Mouse (Mus musculus) spleen, adult 12 weeks (tissue): ENCODE measurements around the gene Mpg.
A peak's percentile ranks its signal among the peaks of the same experiment; 100 is the strongest.
"Not testable (repeated sequence)": the region's sequence is repeated elsewhere in the genome, so short reads cannot be mapped to it uniquely, and the experiment has no call there.

Source experiments
- DNase-seq: peaks from one replicate; pipeline ENCODE4 v3.0.0; 2022; ENCODE audit warnings: low spot score

The Mpg gene

DNA sequence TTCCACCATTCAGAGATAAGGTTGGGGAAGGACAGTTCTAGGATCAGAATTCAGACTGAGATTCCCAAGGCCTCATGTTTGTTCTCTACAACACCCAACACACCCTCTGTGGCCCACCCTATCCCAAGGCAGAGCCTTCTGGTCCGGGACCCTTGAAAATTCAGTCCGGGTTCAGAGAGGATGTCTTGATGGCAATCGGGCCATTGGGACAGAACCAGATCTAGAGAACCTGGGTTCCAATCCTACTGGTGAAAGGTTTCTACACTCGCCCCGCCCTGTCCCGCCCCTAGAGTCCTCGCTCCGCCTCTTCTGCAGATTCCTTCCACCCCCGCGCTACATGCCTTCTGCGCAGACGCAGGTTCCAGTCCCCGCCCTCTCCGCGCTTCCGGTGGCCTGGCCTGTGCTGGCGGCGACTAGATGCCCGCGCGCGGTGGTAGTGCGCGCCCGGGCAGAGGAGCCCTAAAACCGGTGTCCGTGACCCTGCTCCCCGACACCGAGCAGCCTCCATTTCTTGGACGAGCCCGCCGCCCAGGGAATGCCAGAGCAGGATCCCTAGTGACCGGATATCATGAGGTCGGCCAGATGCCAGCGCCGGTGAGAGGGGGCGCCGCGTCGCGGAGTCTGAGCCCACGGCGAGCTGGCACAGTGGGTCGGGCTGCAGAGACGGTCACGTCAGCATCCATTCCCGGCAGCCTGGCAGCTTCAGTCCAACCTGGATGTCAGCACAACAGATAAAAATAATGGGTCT lies at the start of gene Mpg:
Gene Mpg, plus strand, starts transcription at position 382 of the 748 bp plus-strand sequence.
- peak; percentile 86 for DNase-seq

DNA sequence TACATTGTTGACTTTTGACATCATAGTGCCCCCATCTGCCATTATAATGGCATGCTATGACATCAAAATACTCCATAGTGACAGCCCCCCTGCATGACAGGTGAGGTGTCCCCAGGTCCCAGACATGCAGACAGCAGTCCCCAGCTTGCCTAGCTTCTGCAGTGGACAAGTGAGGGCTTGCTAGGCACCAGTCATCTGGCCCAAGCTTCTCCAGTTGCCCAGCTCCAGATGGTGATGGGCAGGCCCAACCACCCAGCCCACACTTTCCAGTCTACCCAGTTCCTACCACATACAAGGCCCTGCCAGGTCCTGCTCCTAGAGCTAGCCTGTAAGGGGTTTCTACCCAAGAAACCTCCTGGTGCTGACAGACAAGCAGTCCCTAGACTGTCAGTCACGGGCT lies 47.8 kb upstream of the Mpg start:
- DNase-seq, result no peak

DNA sequence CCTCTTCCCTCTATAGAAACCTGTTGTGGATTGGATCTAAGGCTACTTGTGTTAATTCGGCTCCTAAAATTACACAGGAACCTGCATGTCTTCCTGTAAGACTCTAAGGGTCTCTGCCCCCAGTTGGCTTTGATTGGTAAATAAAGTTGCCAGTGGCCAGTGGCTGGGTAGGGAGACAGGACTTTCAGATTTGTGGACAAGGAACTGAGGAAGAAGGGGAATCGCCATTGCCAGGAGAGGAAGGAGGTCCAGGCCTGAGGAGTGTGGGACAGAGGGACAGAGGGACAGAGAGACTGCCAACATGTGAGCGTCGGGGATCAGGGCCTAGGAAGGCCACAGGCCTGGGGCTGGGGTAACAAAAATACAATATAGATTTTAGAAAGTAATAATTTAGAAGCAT lies 45.1 kb upstream of the Mpg start:
- DNase-seq, result no peak

DNA sequence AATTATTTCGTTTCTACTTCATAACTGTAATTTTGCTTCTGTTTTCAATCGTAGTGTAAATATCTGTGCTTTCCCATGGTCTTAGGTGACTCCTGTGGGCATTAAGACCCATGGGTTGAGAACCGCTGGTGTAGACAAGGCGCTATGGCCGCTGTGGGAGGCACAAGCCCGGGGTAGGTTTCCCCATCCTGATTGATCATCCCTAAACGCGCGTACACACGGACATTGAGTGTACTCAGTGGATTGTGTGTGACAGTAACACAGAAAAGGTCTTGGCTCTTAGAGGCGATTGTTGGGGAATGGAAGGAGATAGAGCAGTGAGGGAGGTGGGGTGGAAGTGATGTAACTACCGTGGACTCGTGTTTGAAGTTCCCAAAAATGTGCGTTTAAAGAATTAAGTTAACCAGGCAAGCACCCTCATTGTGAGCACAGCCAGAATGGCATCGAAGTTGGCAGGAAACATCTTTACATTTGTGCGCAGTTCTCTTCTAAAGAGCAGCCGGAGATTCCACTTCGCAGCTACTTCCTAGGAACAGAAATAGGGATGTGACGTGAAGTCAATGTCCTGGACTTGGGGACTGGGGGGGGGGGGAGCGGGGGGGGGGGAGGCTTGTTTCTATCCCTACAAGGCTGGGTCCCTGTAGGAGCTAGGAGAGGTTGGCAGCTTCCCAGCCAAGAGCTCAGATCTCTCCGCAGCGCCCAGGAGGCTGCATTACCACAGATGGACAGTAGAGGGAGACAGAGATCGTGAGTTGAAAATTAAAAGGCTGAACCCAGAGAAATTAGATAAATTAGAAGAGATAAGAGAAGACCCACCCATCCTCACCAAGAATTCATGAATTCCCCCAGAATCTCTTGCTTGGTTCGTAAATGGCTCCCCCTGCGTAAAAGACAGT lies 44.1 kb upstream of the Mpg start:
- peak; percentile 66 for DNase-seq

DNA sequence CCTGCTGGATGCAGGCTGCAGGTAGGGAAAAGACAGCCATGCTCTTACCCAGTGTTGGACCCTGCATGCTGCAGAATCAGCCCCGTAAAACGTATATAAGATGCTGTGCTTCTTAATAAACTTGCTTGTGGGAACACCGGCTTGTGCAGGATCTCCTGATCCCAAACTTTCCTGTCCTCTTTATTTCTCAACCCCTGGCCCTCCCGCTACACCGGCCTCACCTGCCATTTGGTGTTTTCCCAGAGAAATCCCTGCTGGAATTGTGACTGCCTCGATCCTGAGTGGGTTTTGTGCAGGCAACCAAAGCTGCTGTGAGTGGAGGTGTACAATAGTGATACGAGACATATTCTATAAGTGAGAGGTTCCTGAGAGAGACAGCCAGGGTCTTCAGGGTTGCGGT lies 41.8 kb upstream of the Mpg start:
- no peak for DNase-seq

DNA sequence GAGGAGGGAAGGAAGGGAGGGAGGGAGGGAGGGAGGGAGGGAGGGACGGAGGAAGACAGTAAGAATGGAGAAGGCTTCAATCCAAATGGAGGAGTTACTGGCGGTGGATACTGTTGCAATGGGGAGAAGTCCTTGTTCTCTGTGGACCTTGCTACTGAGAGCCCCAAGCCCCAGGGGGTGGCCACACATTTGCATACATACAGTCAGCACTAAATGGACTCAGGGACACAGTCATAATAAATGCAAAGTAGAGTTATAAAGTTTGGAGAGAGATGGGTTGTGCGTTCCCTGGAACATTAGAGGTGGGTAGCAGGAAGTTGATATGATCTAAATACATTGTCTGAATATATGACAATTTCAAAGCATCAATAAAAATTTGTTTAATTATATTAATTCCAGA lies 40.3 kb upstream of the Mpg start:
- DNase-seq, result no peak

DNA sequence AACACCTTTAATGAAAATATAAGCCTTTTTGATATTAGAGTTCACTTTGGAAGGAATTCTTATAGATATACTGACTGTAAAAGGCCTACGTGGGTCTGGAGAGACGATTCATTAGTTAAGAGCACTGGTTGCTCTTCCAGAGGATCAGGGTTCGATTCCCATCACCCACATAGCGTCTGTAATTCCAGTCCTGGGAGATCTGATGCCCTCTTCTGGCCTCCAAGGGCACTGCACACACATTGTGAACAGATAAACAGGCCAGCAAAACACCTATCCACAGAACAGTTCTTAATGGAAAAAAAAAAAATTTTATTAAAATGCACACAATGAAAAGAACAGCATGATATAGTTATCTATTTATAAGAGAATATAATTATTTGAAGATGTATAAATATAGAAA lies 39.0 kb upstream of the Mpg start:
- DNase-seq, result no peak

DNA sequence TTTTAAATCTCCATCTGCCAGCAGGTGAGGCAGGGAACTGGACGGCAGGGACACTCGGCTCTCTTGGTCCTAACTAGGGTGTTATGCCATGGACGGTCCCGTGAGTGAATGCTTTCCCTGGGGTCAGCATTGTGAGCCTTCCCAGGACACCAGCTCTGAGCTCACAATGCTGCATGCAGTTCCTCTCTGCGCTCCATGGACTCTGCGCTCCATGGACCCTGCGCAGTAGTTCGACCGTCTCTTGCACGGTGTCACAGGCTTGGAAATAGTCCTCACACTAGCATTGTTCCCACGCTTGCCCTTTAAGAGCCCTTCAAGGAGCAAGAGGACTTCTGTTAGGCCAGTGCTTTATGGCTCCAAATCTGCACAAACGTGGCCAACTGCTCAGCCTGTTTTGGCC lies 37.4 kb upstream of the Mpg start:
- DNase-seq, result no peak

DNA sequence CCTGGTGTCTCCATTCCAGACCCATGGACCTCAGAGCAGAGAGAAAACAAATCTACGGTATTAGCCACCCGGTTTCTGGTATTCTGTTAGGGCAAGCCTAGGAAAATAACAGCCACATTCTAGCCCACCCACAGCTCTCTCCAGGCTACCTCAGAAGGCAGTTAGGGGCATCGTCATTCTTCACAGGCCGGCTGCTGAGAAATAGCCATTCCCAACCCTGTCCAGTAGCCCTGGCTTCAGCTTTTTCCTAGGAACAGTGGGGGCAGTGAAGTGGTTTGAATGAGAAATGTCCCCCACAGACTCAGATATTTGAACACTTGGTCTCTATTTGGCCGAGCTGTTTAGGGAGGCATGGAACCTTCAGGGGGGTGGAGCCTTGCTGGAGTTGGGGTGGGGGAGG lies 36.9 kb upstream of the Mpg start:
- DNase-seq, result no peak

DNA sequence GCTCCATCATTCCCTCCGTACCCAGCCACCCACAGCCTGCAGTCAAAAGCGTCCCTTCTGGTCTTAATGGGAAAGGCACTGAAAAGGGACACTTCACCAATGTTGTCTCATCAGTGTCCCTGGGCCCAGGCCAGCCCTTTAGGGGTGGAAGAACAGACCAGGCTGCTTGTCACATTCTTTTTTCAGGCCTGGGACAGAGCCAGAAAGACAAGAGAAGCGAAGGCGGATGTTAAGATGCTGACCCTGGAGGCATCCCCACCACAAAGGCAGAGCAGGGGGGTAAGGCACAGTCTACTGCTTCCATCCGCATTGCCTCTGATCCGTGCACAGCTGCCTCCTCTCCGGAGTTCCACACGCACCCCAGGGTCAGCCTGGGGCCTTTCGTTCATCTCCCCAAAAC lies 36.2 kb upstream of the Mpg start:
- no peak for DNase-seq

DNA sequence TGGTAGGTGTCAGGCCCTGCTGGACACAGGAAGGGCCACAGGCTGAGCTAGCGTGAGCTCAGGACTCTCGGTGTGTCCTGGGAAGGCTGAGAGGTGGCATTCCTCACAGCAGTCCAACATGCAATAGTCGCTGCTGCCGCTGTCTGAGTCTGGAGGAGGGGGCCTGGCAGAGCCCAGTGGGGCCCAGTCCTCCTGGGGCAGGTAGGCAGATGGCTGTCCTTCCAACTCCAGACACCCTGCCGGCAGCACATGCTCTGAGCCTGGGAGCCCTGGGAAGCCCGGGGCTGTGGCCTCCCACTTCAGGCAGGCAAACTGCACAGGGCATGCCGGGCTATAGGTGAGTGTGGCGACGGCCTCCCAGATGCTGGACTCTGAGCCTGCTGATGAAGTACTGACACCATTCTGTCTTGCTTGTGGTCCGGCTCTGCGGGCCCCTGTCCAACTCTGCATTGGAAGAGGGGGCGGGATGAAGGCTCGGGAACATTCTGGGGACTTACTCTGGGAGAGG lies 35.6 kb upstream of the Mpg start:
- no peak for DNase-seq

DNA sequence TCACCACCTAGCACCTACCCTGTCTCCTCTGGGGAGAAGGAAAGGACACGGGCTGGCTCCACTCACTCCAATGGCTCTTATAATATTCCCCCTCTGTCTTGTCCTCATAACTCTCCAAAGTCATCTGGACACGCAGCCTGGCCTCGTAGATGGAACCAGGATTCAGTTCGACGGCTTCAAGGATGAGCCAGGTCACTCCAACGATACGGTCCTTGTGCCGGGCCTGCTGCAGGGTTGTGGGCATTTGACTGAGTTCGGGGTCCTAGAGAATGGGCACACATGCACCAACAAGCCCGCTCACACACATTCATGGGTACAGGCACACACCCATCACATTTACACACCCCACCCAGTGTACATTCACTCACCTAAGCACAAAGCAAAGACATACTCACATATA lies 33.1 kb upstream of the Mpg start:
- no peak for DNase-seq

DNA sequence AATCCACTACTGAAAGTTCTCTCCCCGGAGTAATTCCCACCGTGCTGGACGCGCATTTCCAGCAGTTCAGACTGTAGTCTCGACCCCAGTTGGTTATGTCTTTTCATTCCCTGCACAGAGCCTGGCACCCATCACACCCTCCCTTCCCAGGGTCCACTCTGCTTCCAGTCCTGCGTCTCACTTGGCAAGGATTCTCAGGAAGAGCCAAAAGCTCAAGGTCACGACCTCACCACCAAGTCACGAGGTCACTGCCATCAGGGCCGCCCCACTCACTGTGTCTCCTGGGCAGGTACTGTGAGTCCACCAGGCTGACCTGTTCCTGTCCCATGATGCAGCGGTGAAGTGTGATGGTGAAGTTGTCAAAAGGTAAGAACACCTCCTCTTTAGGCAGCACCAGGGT lies 32.2 kb upstream of the Mpg start:
- DNase-seq, result no peak

DNA sequence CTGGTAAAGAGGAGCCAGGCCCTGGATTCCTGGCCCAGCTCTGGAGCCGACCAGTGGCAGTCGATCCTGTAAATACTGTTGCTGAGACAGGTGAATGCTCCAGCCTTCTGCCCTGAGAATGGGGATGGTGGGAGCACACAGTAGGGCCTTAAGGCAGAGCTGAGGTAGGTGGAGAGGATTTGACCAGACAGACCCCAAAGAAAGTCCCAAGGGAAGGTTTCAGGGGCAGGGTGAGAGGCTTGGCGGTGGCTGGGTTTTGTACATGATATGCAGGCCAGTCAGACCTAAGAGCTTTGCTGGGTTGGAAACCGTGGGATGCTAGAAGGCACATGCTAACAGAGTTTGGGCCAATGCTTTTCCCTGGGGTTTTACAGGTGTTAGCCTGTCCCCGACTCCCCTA lies 31.7 kb upstream of the Mpg start:
- DNase-seq, result no peak

DNA sequence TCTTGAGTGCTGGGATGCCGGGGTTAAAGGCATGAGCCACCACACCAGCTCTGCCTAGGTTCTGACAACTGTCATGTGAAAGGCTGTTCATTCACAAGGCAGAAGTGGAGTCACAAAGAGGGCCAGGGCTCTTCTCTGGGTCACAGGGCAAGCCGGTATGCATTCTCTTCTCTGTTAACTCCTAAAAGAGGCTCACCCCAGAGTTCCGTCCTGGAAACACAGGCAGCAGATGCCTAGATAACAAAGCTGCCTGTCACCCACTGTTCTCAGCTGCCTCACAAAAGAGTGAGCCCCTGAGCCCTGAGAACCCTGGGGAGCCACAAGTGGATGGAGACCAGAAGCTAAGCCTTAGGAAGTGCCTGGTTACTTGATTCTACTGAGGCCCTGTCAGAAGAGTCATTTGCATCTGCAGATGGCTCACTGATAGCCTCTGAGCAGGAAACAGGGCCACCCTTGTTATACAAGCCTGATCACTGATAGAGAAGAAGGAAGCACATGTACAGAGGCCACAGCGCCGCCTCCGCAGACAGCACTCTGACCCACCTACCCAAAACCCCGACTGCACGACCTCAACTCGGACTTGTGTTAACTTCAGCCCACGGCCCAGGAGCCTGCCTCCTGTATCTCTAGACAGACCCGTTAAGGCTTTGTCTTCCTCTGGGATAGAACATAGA lies 30.3 kb upstream of the Mpg start:
- DNase-seq, result no peak

DNA sequence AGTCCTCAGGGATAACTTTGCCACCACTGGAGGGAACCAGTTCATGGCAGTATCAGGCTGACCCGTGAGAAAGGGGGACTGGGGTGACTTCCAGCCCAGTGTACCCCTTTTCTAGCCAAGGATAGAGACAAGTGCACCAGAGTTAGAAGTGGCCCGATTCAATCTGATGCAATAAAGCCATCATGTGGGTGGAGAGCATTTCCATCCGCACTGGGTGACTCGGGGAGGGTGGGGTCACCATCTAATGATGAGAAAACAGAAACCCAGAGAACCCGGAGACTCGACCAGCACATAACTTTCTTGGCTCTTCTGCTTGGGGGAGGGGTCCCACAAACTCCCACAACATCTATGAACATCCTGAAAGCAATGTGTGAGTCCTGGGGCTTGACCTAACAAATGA lies 29.6 kb upstream of the Mpg start:
- DNase-seq, result no peak

DNA sequence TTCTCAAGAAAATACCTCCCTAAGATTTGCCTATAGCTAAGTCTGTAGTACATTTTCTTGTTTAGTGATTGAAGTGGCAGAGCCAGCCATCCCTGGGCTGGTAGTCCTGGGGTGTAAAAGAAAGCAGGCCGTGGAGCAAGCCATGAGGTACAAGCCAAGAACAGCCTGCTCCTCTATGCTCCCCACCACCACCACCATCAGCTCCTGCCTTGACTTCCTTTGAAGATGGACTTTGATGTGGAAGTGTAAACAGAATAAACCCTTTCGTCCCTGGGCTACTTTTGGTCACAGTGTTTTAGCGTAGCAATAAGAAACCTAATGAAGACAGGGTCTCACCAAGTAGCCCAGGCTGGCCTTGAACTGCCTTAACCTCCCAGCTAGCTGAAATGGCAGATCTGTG lies 28.5 kb upstream of the Mpg start:
- DNase-seq, result no peak

DNA sequence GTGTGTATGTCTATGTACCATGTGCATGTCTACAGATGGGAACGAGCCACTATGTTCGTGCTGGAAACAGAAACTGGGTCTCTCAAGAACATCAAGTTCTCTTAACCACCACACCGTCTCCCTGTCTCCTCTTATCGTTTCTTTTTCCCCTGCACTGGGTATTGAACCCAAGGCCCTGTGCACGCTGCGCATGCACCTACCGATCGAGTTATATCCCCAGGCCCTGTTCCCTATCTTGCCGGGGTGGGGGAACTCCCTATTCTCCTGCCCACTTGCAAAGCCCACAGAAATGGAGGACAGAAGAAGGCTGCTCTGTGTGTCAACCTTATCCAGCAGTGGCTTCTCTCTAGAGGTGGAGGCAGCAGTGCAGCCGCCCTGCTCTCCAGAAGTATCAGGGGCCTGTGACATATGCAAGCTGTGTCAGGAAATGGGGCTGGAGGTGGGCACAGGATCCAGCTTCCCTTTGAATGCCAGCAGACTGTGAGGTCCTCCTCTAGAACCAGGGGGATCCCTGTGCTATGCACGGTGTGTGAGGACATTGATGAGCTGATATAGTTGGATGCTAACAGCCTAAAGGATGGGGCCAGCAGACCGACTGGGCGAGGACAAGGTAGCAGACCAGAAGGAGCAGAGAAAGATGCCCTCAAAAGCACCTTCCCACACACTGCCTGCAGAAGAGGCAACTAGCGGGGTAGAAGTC lies 27.9 kb upstream of the Mpg start:
- no peak for DNase-seq

DNA sequence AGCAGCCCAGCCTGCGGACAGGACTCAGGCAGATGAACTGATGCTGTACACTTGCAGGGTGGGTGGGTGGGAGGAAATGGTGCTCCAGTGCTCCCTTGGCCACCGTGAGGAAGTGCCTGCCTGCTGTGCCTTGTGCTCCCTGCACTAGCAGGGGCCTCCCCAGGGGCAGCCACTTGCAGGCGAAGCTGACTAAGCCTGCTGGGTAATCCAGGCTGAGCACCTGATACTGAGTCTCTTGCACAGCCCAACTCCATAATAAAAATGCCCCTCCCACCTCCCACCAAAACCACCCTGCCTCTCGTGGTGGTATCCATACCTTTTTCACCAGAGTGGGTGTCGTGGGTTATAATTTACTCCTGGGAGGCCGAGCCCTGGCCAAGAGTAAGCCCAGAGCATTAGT lies 27.1 kb upstream of the Mpg start:
- DNase-seq, result no peak

DNA sequence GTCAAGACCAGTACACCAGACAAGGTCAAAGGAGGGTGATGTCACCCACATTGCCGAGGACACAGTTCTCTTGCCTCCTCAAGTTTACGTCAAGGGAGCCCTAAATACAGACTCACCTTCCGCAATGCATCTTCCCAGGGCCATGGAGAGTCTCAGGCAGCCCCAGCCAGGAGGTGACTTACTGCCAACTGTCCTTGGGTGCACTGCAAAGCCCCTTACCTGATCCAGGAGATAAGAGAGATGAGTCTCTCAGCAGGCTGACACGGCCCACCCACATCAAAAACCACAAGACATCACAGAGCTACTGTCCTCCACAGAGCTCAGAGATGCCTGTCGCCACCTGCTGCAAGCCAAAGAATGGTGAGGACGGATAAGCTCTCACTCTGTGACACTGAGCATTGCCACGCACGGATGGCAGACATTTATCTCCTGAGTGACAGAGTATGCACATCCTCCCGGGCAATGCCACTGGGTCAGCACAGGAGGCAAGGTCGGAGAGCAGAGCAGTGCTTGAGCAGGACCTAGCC lies 26.2 kb upstream of the Mpg start, which contains the start of gene Il9r:
Gene Il9r, minus strand, starts transcription at position 205 of the 527 bp plus-strand sequence.
- DNase-seq, result no peak

DNA sequence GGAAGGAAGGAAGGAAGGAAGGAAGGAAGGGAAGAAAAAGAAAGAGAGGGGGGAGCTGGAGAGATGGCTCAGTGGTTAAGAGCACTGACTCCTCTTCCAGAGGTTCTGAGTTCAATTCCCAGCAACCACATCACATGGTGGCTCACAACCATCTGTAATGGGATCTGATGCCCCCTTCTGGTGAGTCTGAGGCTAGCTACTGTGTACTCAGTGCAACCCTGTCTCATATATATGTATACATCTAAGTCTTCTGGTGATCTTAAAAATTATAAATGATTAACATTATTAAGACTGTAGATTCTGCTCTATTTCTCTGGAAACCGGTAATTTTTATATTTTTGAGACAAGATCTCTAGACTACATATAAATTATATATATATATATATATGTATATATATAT lies 25.3 kb upstream of the Mpg start:
- DNase-seq, result not testable (repeated sequence)
